16 mouse cellular contexts compared by ENCODE assay signal in genomic region chr6:72753782-72754181, GRCm38 (mm10). TPM values are rescaled to one million over a fixed set of nuclear protein-coding genes. Genes with fewer than 3 reads are reported as not detected.
"Had no signal": no experiment of that assay in that cellular context is flagged by ENCODE, and none has a peak within 500 bp of the region (broad histone marks: within the 10 kb centered on the region; RNA-seq: fewer than 3 reads in every experiment).

No protein-coding gene starts in this region.

- H3K9me3 ChIP-seq: limb, embryonic 15.5 days; liver, embryonic 12.5 days; lung, embryonic 15.5 days; neural tube, embryonic 13.5 days; stomach, embryonic 15.5 days had no signal

- H3K4me2 ChIP-seq: limb, embryonic 15.5 days; liver, embryonic 12.5 days; lung, embryonic 15.5 days; midbrain, embryonic 11.5 days; neural tube, embryonic 13.5 days; stomach, embryonic 15.5 days had no signal

- H3K27ac ChIP-seq: limb, embryonic 15.5 days; liver, embryonic 12.5 days; lung, embryonic 15.5 days; macrophage; neural tube, embryonic 13.5 days; stomach, embryonic 15.5 days had no signal

- H3K9ac ChIP-seq: limb, embryonic 15.5 days; liver, embryonic 12.5 days; lung, embryonic 15.5 days; neural tube, embryonic 13.5 days; stomach, embryonic 15.5 days had no signal

- H3K36me3 ChIP-seq: limb, embryonic 15.5 days; liver, embryonic 12.5 days; lung, embryonic 15.5 days; neural tube, embryonic 13.5 days; stomach, embryonic 15.5 days had no signal

- ATAC-seq: liver, embryonic 12.5 days; midbrain, embryonic 16.5 days had no signal

- H3K27me3 ChIP-seq: limb, embryonic 15.5 days; lung, embryonic 15.5 days; neural tube, embryonic 13.5 days; stomach, embryonic 15.5 days had no signal

- H3K4me3 ChIP-seq: limb, embryonic 15.5 days; liver, embryonic 12.5 days; lung, embryonic 15.5 days; megakaryocyte, embryonic 14.5 days; neural tube, embryonic 13.5 days; stomach, embryonic 15.5 days had no signal

- DNase-seq: kidney, postnatal 36 days; left cerebral cortex, postnatal 4 days; lung, postnatal 14 days; retina, postnatal 1 day; right cerebral cortex, postnatal 4 days; spleen, adult 18-20 months; thymus, postnatal 4 days had no signal

RNA-seq across cellular contexts. Expression of gene Tcf7l1, which starts 35.3 kb away (rescaled TPM):
- polyA plus RNA-seq: macrophage had no signal
